Mouse (Mus musculus) heart, embryonic 14.5 days (tissue): ENCODE results near the gene Pou6f2. TPM values are rescaled to one million over a fixed set of nuclear protein-coding genes. Genes with fewer than 3 reads are reported as not detected.

Experiments
- ATAC-seq: fragments of 200-750 bp; cut with Nextera tagmentation; 2 replicates; pipeline ENCODE4 v1.8.0; 2017; ENCODE audit warnings: low read depth, moderate TSS enrichment; ENCODE audit not compliant: insufficient number of reproducible peaks, insufficient read depth, low FRiP score
- H3K27ac ChIP-seq, 2 experiments: fragments of 200-500 bp in 1 of 2; fragments of 300-500 bp in 1 of 2; sonication (generic) in 1 of 2; replicated peaks in 1 of 2; 2 replicates each; pipeline ENCODE4 v1.5.1; 2012 to 2014; ENCODE audit warnings: low read depth in 2 of 2, low read length in 2 of 2, control low read depth in 1 of 2, mild to moderate bottlenecking in 1 of 2, mixed read lengths in 1 of 2; ENCODE audit not compliant: control insufficient read depth in 1 of 2, insufficient read depth in 1 of 2
- H3K27me3 ChIP-seq: fragments of 300-500 bp; sonication (generic); 2 replicates; pipeline ENCODE4 v1.6.1; 2014; ENCODE audit warnings: mild to moderate bottlenecking, low read length, control low read depth; ENCODE audit not compliant: control insufficient read depth, insufficient read depth
- H3K36me3 ChIP-seq: fragments of 300-500 bp; sonication (generic); 2 replicates; pipeline ENCODE4 v1.6.1; 2014; ENCODE audit warnings: mild to moderate bottlenecking, control low read depth, low read length, mixed read lengths; ENCODE audit not compliant: control insufficient read depth, insufficient read depth
- H3K4me1 ChIP-seq, 2 experiments: fragments of 200-500 bp in 1 of 2; fragments of 300-500 bp in 1 of 2; sonication (generic) in 1 of 2; 2 replicates each; pipeline ENCODE4 v1.6.1; 2012 to 2014; ENCODE audit warnings: low read length in 2 of 2, control low read depth in 1 of 2, mixed read lengths in 1 of 2; ENCODE audit not compliant: control insufficient read depth in 2 of 2, insufficient read depth in 2 of 2
- H3K4me2 ChIP-seq: fragments of 300-500 bp; sonication (generic); 2 replicates; pipeline ENCODE4 v1.6.1; 2014; ENCODE audit warnings: mild to moderate bottlenecking, low read length
- H3K4me3 ChIP-seq, 2 experiments: fragments of 200-500 bp in 1 of 2; fragments of 300-500 bp in 1 of 2; sonication (generic) in 1 of 2; 2 replicates each; pipeline ENCODE4 v1.5.1; 2012 to 2014; ENCODE audit warnings: low read length in 2 of 2, mild to moderate bottlenecking in 2 of 2, control low read depth in 1 of 2, low read depth in 1 of 2, moderate library complexity in 1 of 2; ENCODE audit not compliant: control insufficient read depth in 1 of 2, insufficient read depth in 1 of 2
- H3K9ac ChIP-seq: fragments of 300-500 bp; sonication (generic); 2 replicates; pipeline ENCODE4 v1.6.1; 2014; ENCODE audit warnings: mild to moderate bottlenecking, low read length
- H3K9me3 ChIP-seq: fragments of 300-500 bp; sonication (generic); 2 replicates; pipeline ENCODE4 v1.6.1; 2016; ENCODE audit warnings: low read length, control low read depth; ENCODE audit not compliant: control insufficient read depth
- WGBS: fragments of 180-500 bp; shearing (Covaris S2); extraction: QIAGEN DNeasy Blood & Tissue Kit; methylation state at CpG from one replicate; pipeline ENCODE4 v1.1.7; 2014; 5-methylcytosine and 5-hydroxymethylcytosine counted together
- polyA plus RNA-seq: library from polyadenylated mRNA; unstranded; fragments of >200 nt; fragmentation: Nextera tagmentation; extraction: Ambion mirVana; gene quantifications from 2 replicates; pipeline ENCODE4 v1.2.1, GENCODE M21; 2014

Pou6f2 gene
- polyA plus RNA-seq, 1 experiment from 2014 or later, result 0.73 TPM

DNA sequence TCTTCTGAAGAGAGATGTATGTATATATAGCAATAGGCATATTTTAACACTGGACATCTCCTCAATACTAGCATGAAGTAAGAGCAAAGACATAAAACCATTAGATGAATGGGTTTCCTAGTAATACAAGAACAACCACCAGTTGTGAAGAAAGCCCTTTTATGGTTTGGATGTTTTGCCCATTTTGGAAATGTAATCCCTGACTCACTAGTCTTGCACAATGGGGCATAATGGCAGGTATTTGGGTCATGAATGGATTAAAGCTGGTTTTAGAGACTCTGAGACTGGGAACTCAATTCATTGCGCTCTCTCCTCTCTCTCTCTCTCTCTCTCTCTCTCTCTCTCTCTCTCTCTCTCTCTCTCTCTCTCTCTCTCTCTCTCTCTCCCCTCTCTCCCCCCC, 97.5 kb downstream of the Pou6f2 start:
- Histone ChIP-seq H3K4me2 (no peak overlapping the region), H3K27me3 (no peaks in the 10 kb centered on the region), H3K27ac (no peak overlapping the region), H3K4me3 (no peak overlapping the region), H3K9ac (no peak overlapping the region), H3K9me3 (no peaks in the 10 kb centered on the region), H3K4me1 (no peaks in the 10 kb centered on the region), H3K36me3 (no peaks in the 10 kb centered on the region)
- WGBS, result 86% methylated on average over 1 of the region's 1 CpGs
- ATAC-seq, result no peak

DNA sequence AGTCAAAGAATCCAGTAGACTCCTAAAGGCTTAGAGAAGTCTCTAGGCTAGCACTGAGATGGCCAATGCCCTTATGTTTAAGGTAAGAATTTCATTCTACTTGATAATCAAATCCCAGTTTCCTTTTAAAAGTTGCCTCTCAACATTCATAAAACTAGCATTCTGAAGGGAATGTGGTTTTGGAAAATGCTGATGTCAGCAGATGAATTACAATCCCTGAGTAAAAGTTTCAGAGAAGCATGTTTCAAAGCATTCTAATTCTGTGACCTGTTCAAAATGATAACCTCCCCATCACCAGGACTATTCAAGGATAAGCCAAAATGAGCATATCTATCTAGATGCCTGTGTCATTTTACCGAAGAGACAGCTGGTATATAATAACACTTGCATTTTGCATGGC, 104.0 kb downstream of the Pou6f2 start:
- Histone ChIP-seq H3K4me2 (no peak overlapping the region), H3K9ac (no peak overlapping the region), H3K4me3 (no peak overlapping the region), H3K4me1 (no peaks in the 10 kb centered on the region), H3K36me3 (no peaks in the 10 kb centered on the region), H3K9me3 (no peaks in the 10 kb centered on the region), H3K27ac (no peak overlapping the region), H3K27me3 (no peaks in the 10 kb centered on the region)
- 87% methylated on average over 1 of the region's 1 CpGs for whole genome bisulfite sequencing
- no peak for ATAC-seq

- ATAC-seq, result no peak
- Histone ChIP-seq H3K27ac (no peak overlapping the region), H3K4me2 (no peak overlapping the region), H3K27me3 (no peaks in the 10 kb centered on the region), H3K36me3 (no peaks in the 10 kb centered on the region), H3K9me3 (no peaks in the 10 kb centered on the region), H3K9ac (no peak overlapping the region), H3K4me1 (no peaks in the 10 kb centered on the region), H3K4me3 (no peak overlapping the region)
- 75% methylated on average over 4 of the region's 4 CpGs for WGBS
These were observed 107.1 kb downstream of the Pou6f2 start for GRCm38 (mm10) chr13:18290253-18290914.

DNA sequence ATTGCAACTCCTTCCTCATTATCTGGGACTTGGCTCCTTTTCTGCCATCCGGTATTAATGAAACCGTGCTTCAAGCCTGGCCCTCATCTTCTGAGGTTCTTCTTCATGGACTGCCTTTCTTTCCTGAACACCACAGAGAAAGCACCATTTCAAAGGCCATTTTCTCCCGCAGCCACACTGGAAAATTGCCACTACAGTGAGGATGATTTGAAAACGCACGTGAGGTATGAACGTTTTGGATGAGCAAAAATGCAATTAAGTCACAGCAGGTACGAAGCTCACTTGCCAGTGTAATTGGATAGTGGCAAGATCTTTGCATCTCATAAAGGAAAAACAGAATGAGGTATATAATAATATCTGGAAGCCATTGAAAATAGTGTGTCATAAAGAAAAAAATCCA, 110.0 kb downstream of the Pou6f2 start:
- Histone ChIP-seq H3K27ac (no peak overlapping the region), H3K9me3 (no peaks in the 10 kb centered on the region), H3K9ac (no peak overlapping the region), H3K27me3 (no peaks in the 10 kb centered on the region), H3K4me2 (no peak overlapping the region), H3K4me3 (no peak overlapping the region), H3K4me1 (no peaks in the 10 kb centered on the region), H3K36me3 (no peaks in the 10 kb centered on the region)
- 83% methylated on average over 7 of the region's 7 CpGs for WGBS
- no peak for ATAC-seq

DNA sequence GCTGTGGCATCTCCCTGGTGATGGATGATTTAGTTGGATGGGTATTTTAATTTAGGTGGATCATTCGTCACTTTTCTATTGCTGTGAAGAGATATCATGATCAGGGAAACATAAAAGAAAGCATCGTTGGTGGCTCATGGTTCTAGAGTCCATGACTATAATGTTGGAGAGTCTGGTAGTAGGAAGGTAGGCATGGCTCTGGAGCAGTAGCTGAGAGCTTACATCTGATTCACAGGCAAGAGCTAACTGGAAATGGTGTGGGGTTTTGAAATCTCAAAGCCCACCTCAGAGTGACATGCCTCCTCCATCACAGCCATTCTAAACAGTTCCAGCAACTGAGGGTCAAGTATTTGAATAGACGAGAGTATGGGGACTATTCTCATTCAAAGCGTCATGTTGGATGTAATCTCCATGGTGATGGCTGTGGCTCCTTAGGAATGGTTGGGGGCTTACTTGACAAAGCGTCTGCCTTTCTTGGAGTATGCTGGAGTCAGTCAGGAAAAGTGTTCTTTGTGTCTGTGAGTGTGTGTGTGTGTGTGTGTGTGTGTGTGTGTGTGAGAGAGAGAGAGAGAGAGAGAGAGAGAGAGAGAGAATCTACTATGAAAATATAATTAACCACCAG, 115.0 kb downstream of the Pou6f2 start:
- H3K4me3 ChIP-seq, result no peak overlapping the region
- no peak overlapping the region for H3K9ac ChIP-seq
- no peaks in the 10 kb centered on the region for H3K36me3 ChIP-seq
- no peak overlapping the region for H3K27ac ChIP-seq
- no peak for ATAC-seq
- WGBS, result 71% methylated on average over 5 of the region's 5 CpGs
- no peak overlapping the region for H3K4me2 ChIP-seq
- H3K9me3 ChIP-seq, result no peaks in the 10 kb centered on the region
- no peaks in the 10 kb centered on the region for H3K27me3 ChIP-seq
- no peaks in the 10 kb centered on the region for H3K4me1 ChIP-seq

DNA sequence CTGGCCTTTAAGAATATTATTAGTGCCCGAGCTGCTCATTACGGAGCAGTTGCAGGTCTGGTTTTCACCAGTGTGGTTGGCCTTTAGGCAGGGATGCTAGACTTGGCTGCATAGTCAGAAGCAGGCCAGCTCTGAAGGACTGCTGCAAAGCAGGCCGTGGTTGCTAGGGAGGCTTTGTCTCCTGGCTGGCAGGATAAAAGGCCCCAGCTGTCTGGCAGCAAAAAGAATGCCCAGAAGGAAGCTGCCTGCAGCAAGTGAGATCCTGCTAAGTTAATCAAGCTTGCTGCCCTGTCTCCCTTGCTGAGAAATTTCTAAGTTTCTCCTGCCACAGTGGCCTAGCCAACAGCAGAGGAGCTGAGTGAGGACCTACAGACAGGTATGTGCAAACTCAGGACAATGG, 116.4 kb downstream of the Pou6f2 start:
- Histone ChIP-seq H3K27me3 (no peaks in the 10 kb centered on the region), H3K9ac (no peak overlapping the region), H3K4me3 (no peak overlapping the region), H3K27ac (no peak overlapping the region), H3K9me3 (no peaks in the 10 kb centered on the region), H3K36me3 (no peaks in the 10 kb centered on the region), H3K4me2 (no peak overlapping the region), H3K4me1 (0 out of 4 replicates have a peak, but pooled peaks cover 0 to 4% of the 10 kb centered on the region in 2 experiments)
- no peak for ATAC-seq
- 54% methylated on average over 3 of the region's 3 CpGs for WGBS

GRCm38 (mm10) chr13:18253131-18253530, 144.4 kb downstream of the Pou6f2 start:
- ATAC-seq, result no peak
- H3K9me3 ChIP-seq, result no peaks in the 10 kb centered on the region
- H3K36me3 ChIP-seq, result no peaks in the 10 kb centered on the region
- H3K4me1 ChIP-seq, result no peaks in the 10 kb centered on the region
- H3K27ac ChIP-seq, result no peak overlapping the region
- no peaks in the 10 kb centered on the region for H3K27me3 ChIP-seq
- H3K9ac ChIP-seq, result no peak overlapping the region
- WGBS, result 80% methylated on average over 3 of the region's 3 CpGs
- no peak overlapping the region for H3K4me2 ChIP-seq
- H3K4me3 ChIP-seq, result no peak overlapping the region
